Mouse (Mus musculus) heart, postnatal 0 days (tissue): ENCODE data around the gene Zfand4. TPM values are rescaled to one million over a fixed set of nuclear protein-coding genes. Genes with fewer than 3 reads are reported as not detected.

Source experiments
- ATAC-seq: fragments of 200-750 bp; cut with Nextera tagmentation; 2 replicates; pipeline ENCODE4 v1.8.0; 2017; ENCODE audit warnings: low read depth, moderate number of reproducible peaks, moderate library complexity; ENCODE audit not compliant: insufficient read depth
- DNase-seq: peaks from one replicate; pipeline ENCODE4 v3.0.0-alpha.2; 2016; ENCODE audit warnings: low spot score
- H3K27ac ChIP-seq: fragments of 300-500 bp; sonication (generic); 2 replicates; pipeline ENCODE4 v1.5.1; 2014; ENCODE audit warnings: low read depth, mild to moderate bottlenecking
- H3K27me3 ChIP-seq: fragments of 300-500 bp; sonication (generic); 2 replicates; pipeline ENCODE4 v1.6.1; 2014; ENCODE audit warnings: low read length, mixed read lengths; ENCODE audit not compliant: control insufficient read depth, insufficient read depth
- H3K36me3 ChIP-seq: fragments of 300-500 bp; sonication (generic); replicated peaks from 2 replicates; pipeline ENCODE4 v1.6.1; 2014; ENCODE audit warnings: low read length, mixed read lengths; ENCODE audit not compliant: control insufficient read depth, insufficient read depth
- H3K4me1 ChIP-seq: fragments of 300-500 bp; sonication (generic); 2 replicates; pipeline ENCODE4 v1.6.1; 2014; ENCODE audit warnings: antibody characterized with exemption; ENCODE audit not compliant: control insufficient read depth, insufficient read depth
- H3K4me2 ChIP-seq: fragments of 300-500 bp; sonication (generic); 2 replicates; pipeline ENCODE4 v1.6.1; 2014; ENCODE audit warnings: low read depth, mild to moderate bottlenecking, low read length, moderate library complexity
- H3K4me3 ChIP-seq: fragments of 300-500 bp; sonication (generic); 2 replicates; pipeline ENCODE4 v1.5.1; 2014; ENCODE audit warnings: low read depth, low read length
- H3K9ac ChIP-seq: fragments of 300-500 bp; sonication (generic); replicated peaks from 2 replicates; pipeline ENCODE4 v1.6.1; 2014; ENCODE audit warnings: low read depth, low read length, mixed read lengths
- H3K9me3 ChIP-seq: fragments of 300-500 bp; sonication (generic); replicated peaks from 2 replicates; pipeline ENCODE4 v1.6.1; 2016; ENCODE audit warnings: low read length; ENCODE audit not compliant: control insufficient read depth
- CTCF ChIP-seq: IDR thresholded peaks from 2 replicates; pipeline ENCODE4 v1.5.1; 2016; ENCODE audit warnings: antibody characterized with exemption, control low read depth, low read depth
- EP300 ChIP-seq: IDR thresholded peaks from 2 replicates; pipeline ENCODE4 v1.6.1; 2016; ENCODE audit warnings: antibody characterized with exemption, low read depth
- WGBS: fragments of 180-500 bp; shearing (Covaris S2); extraction: QIAGEN DNeasy Blood & Tissue Kit; methylation state at CpG from one replicate; pipeline ENCODE4 v1.1.7; 2014; 5-methylcytosine and 5-hydroxymethylcytosine counted together
- polyA plus RNA-seq: library from polyadenylated mRNA; unstranded; fragments of >200 nt; fragmentation: Nextera tagmentation; extraction: Ambion mirVana; gene quantifications from 2 replicates; pipeline ENCODE4 v1.2.1, GENCODE M21; 2015
- total RNA-seq: library from RNA; depleted of rRNA; stranded (reverse); fragments of >200 nt; gene quantifications from 2 replicates; pipeline ENCODE4 v1.2.3, GENCODE M21; 2014; ENCODE audit warnings: low replicate concordance

Gene Zfand4
- total and polyA plus RNA-seq, 2 experiments from 2014 or later = 2.1 to 4.6 TPM

DNA sequence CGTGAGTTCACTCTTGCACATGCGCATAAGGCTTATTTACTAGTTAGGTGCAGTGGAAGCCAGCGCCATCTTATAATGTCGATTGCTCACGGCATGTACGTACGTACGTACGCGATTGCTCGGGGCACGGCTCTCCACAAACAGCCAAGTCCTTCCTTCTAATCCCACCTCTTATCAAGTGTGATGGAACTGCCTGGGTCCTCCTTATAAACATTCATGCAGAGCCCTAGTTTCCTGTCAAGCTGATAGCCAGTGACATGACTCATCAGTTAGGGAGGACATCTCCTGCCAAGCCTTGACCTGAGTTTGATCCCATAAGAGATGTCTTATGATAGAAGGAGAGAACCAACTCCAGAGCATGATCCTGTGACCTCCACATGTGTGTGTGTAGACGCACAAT, 17.0 kb downstream of the Zfand4 start:
- WGBS = 91% methylated on average over 13 of the region's 13 CpGs
- DNase-seq = no peak
- TF ChIP-seq EP300 (no peak), CTCF (no peak)

DNA sequence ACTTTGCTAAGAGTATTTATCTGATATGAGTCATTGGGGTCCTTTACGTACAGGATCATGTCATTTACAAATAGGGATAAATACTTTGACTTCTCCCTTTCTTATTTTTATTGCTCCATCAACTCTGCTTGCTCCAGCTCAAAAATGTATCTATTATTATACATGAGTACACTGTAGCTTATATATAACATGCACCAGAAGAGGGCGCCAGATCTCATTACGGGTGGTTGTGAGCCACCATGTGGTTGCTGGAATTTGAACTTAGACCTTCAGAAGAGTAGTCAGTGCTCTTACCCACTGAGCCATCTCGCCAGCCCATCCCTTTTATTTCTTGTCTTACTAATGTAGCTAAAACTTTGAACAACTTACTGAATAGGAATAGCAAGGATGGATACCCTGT, 18.5 kb downstream of the Zfand4 start:
- H3K4me1 ChIP-seq = no peaks in the 10 kb centered on the region
- no peak for DNase-seq
- TF ChIP-seq CTCF = no peak
- no peak for TF ChIP-seq EP300
- no peak for ATAC-seq
- H3K4me2 ChIP-seq = no peak overlapping the region
- no peak overlapping the region for H3K9ac ChIP-seq
- no peak overlapping the region for H3K27ac ChIP-seq
- 56% methylated on average over 4 of the region's 4 CpGs for WGBS
- no peaks in the 10 kb centered on the region for H3K9me3 ChIP-seq
- H3K36me3 ChIP-seq = no peaks in the 10 kb centered on the region
- H3K27me3 ChIP-seq = no peaks in the 10 kb centered on the region
- H3K4me3 ChIP-seq = no peak overlapping the region

More for the DNA sequence above, 17.0 kb downstream of the Zfand4 start:
- Histone ChIP-seq H3K27ac (no peak overlapping the region), H3K9ac (no peak overlapping the region), H3K36me3 (no peaks in the 10 kb centered on the region), H3K4me2 (no peak overlapping the region), H3K4me1 (no peaks in the 10 kb centered on the region), H3K9me3 (no peaks in the 10 kb centered on the region), H3K4me3 (no peak overlapping the region), H3K27me3 (no peaks in the 10 kb centered on the region)
- no peak for ATAC-seq

DNA sequence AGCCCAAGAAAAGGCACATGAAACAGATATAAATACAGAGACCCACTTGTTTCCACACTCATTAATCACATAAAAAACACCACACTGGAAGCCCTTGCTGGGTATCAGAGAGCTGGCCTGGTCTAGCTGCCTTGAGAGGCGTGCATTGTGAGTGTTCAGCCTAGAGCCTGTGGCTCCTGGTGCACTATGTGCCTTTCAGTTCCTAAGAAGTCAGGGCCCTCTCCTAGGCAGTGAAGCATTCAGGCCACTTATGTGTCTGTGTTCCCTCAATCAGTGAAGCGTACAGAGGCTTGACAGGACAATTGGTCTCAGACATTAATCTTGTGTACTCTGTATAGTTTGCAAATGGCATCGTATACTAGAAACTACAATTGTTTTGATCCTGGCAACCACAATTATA, 19.3 kb downstream of the Zfand4 start:
- Histone ChIP-seq H3K4me2 (no peak overlapping the region), H3K4me3 (no peak overlapping the region), H3K27ac (no peak overlapping the region), H3K27me3 (no peaks in the 10 kb centered on the region), H3K9me3 (no peaks in the 10 kb centered on the region), H3K36me3 (no peaks in the 10 kb centered on the region), H3K9ac (no peak overlapping the region), H3K4me1 (no peaks in the 10 kb centered on the region)
- DNase-seq (no peak), ATAC-seq (no peak)
- TF ChIP-seq CTCF (no peak), EP300 (no peak)
- WGBS = 80% methylated on average over 3 of the region's 3 CpGs

GRCm38 (mm10) chr6:116286321-116286720, 22.3 kb downstream of the Zfand4 start:
- Histone ChIP-seq H3K9ac (no peak overlapping the region), H3K4me3 (no peak overlapping the region), H3K36me3 (no peaks in the 10 kb centered on the region), H3K4me2 (no peak overlapping the region), H3K9me3 (no peaks in the 10 kb centered on the region), H3K4me1 (no peaks in the 10 kb centered on the region), H3K27me3 (no peaks in the 10 kb centered on the region), H3K27ac (no peak overlapping the region)
- DNase-seq (no peak), ATAC-seq (no peak)
- WGBS = 91% methylated on average over 4 of the region's 4 CpGs
- TF ChIP-seq EP300 (no peak), CTCF (no peak)

- TF ChIP-seq CTCF = no peak
- TF ChIP-seq EP300 = no peak
- no peak for DNase-seq
- Histone ChIP-seq H3K4me3 (no peak overlapping the region), H3K4me1 (no peaks in the 10 kb centered on the region), H3K9me3 (no peaks in the 10 kb centered on the region), H3K27ac (no peak overlapping the region), H3K27me3 (no peaks in the 10 kb centered on the region), H3K4me2 (no peak overlapping the region), H3K9ac (no peak overlapping the region), H3K36me3 (no peaks in the 10 kb centered on the region)
- ATAC-seq = no peak
- WGBS = 71% methylated on average over 5 of the region's 5 CpGs
Observed at GRCm38 (mm10) chr6:116286870-116287575, 23.0 kb downstream of the Zfand4 start.

- TF ChIP-seq EP300 (no peak), CTCF (no peak)
- Histone ChIP-seq H3K4me2 (no peak overlapping the region), H3K4me3 (no peak overlapping the region), H3K4me1 (no peaks in the 10 kb centered on the region), H3K9me3 (no peaks in the 10 kb centered on the region), H3K9ac (no peak overlapping the region), H3K27me3 (no peaks in the 10 kb centered on the region), H3K36me3 (no peaks in the 10 kb centered on the region), H3K27ac (no peak overlapping the region)
- ATAC-seq (no peak), DNase-seq (no peak)
- 81% methylated on average over 2 of the region's 2 CpGs for WGBS
Observed at GRCm38 (mm10) chr6:116311411-116311810, 47.4 kb downstream of the Zfand4 start.
